In the genomic region with DNA sequence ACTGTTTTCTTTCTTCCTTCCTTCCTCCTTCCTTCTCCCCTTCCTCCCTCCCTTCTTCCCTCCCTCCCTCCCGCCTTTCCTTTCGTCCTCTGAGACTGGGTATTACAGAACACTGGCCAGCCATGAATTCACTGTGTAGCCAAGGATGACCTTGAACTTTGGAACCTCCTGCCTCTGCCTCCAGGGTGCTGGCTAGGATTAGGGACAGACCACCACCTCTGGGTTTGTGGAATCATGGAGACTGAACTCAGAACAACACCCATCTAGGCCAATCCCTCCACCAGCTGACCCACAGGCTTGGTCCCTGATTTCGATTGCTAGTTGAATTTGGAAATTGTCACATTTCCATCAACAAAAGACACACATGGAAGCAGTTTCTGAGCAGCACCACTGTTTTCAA, we compare ENCODE assay signal across 11 mouse cellular contexts. TPM values are rescaled to one million over a fixed set of nuclear protein-coding genes. Genes with fewer than 3 reads are reported as not detected.
DNase-seq lines count a peak whose midpoint lies in the region; ATAC-seq and TF ChIP-seq lines count a peak whose summit lies in the region.
"Had no signal": no experiment of that assay in that cellular context is flagged by ENCODE, and none has a peak within 500 bp of the region (broad histone marks: within the 10 kb centered on the region; RNA-seq: fewer than 3 reads in every experiment).

No protein-coding gene starts in this region.

- 0 out of 2 replicates have a peak overlapping the region, but pooled peaks have one; percentile 47 for H3K27ac ChIP-seq in kidney, postnatal 0 days
- peak overlapping the region; percentile 35; the same call in 1 of the 2 replicates for H3K27ac ChIP-seq in forebrain, embryonic 13.5 days
- H3K27ac ChIP-seq in olfactory bulb, adult 2 months (ENCODE audit: insufficient read depth, low read depth, low read length), result peak overlapping the region; percentile 42; the same call in 1 of the 2 replicates
- H3K27ac ChIP-seq: heart, adult 2 months; hindbrain, embryonic 15.5 days had no signal

- no peak for ATAC-seq in kidney, postnatal 0 days (replicated peaks; ENCODE audit: low FRiP score, low read depth)
- no peak for ATAC-seq in forebrain, embryonic 13.5 days
- ATAC-seq: liver, postnatal 0 days had no signal

- no peak overlapping the region for H3K9ac ChIP-seq in kidney, postnatal 0 days (ENCODE audit: low read depth, low read length)
- H3K9ac ChIP-seq in forebrain, embryonic 13.5 days, result no peak overlapping the region
- H3K9ac ChIP-seq: hindbrain, embryonic 15.5 days; liver, postnatal 0 days had no signal

- DNase-seq in kidney, postnatal 0 days (ENCODE audit: low spot score), result no peak
- DNase-seq in kidney, adult 8-10 months, result no peak
- peak; percentile 93 for DNase-seq in ZHBTc4 (ENCODE audit: low read depth, low spot score)
- DNase-seq in frontal cortex, adult 2 months (ENCODE audit: extremely low spot score in 1 of 2, low spot score in 1 of 2), result no peak
- no peak for DNase-seq in cerebellum, adult 11-12 months
- DNase-seq: heart, adult 2 months; liver, postnatal 0 days had no signal

- H3K4me2 ChIP-seq in kidney, postnatal 0 days (ENCODE audit: low read length), result no peak overlapping the region
- H3K4me2 ChIP-seq in forebrain, embryonic 13.5 days, result no peak overlapping the region
- H3K4me2 ChIP-seq: hindbrain, embryonic 15.5 days had no signal

- no peaks in the 10 kb centered on the region for H3K9me3 ChIP-seq in kidney, postnatal 0 days (replicated peaks; ENCODE audit: low read length)
- H3K9me3 ChIP-seq in forebrain, embryonic 13.5 days (replicated peaks), result no peaks in the 10 kb centered on the region
- H3K9me3 ChIP-seq: G1E; hindbrain, embryonic 15.5 days had no signal

- H3K4me3 ChIP-seq in kidney, postnatal 0 days (replicated peaks; ENCODE audit: low read depth, low read length), result no peak overlapping the region
- H3K4me3 ChIP-seq in forebrain, embryonic 13.5 days, result no peak overlapping the region
- H3K4me3 ChIP-seq in olfactory bulb, adult 2 months (ENCODE audit: insufficient read depth, low read depth, low read length), result no peak overlapping the region
- H3K4me3 ChIP-seq: heart, adult 2 months; hindbrain, embryonic 15.5 days had no signal

- no peak for TF ChIP-seq CTCF in kidney, postnatal 0 days (IDR thresholded peaks at IDR 0.05; ENCODE audit: low read depth)
- TF ChIP-seq CTCF in olfactory bulb, adult 2 months (IDR thresholded peaks at IDR 0.05; ENCODE audit: insufficient read depth, low read depth, low read length), result no peak

- 52% methylated on average over 3 of the region's 3 CpGs for WGBS in kidney, postnatal 0 days
- whole genome bisulfite sequencing in forebrain, embryonic 13.5 days, result 34% methylated on average over 3 of the region's 3 CpGs
- 50% methylated on average over 3 of the region's 3 CpGs for WGBS in olfactory bulb, adult 2 months

- no peak for TF ChIP-seq POLR2A in olfactory bulb, adult 2 months (IDR thresholded peaks at IDR 0.05; ENCODE audit: insufficient read depth, low read depth, low read length)

- no peaks in the 10 kb centered on the region for H3K36me3 ChIP-seq in kidney, postnatal 0 days (ENCODE audit: insufficient read depth, low read length)
- no peaks in the 10 kb centered on the region for H3K36me3 ChIP-seq in forebrain, embryonic 13.5 days (ENCODE audit: poor library complexity, severe bottlenecking)
- H3K36me3 ChIP-seq: G1E; hindbrain, embryonic 15.5 days had no signal

- H3K4me1 ChIP-seq in kidney, postnatal 0 days (replicated peaks; ENCODE audit: insufficient read depth, low read length), result no peaks in the 10 kb centered on the region
- H3K4me1 ChIP-seq in forebrain, embryonic 13.5 days, result peaks cover 22% of the 10 kb centered on the region
- H3K4me1 ChIP-seq in olfactory bulb, adult 2 months (ENCODE audit: control insufficient read depth, insufficient read depth, low read length), result peaks cover 38% of the 10 kb centered on the region

- no peaks in the 10 kb centered on the region for H3K27me3 ChIP-seq in kidney, postnatal 0 days (ENCODE audit: insufficient read depth, low read length)
- no peaks in the 10 kb centered on the region for H3K27me3 ChIP-seq in forebrain, embryonic 13.5 days
- H3K27me3 ChIP-seq: hindbrain, embryonic 15.5 days had no signal

RNA-seq across cellular contexts. Expression of a gene that starts 49.1 kb away (rescaled TPM):
- polyA plus RNA-seq in kidney, postnatal 0 days (2015; fragmentation: Nextera tagmentation; extraction: Ambion mirVana), result 15.4 and 17.2 TPM in 2 replicates
- polyA plus RNA-seq in forebrain, embryonic 13.5 days (2015; fragmentation: Nextera tagmentation; extraction: Ambion mirVana), result 13.5 and 13.8 TPM in 2 replicates
- polyA plus RNA-seq in olfactory bulb, adult 2 months (2012; ENCODE audit: insufficient read depth, insufficient read length, low replicate concordance, missing spikeins), result not detected in 2 replicates
- polyA plus RNA-seq in frontal cortex, adult 2 months (2012; rRNA removed), result 14.1 and 18.7 TPM in 2 replicates
